Mouse (Mus musculus) megakaryocyte, adult 5-6 weeks (primary cell): ENCODE data around the gene Cplx2. TPM values are rescaled to one million over a fixed set of nuclear protein-coding genes. Genes with fewer than 3 reads are reported as not detected.

Experiments used
- ATAC-seq: 2 replicates; pipeline ENCODE4 v1.8.0; 2016; ENCODE audit warnings: mild to moderate bottlenecking, inconsistent platforms; ENCODE audit not compliant: poor library complexity, severe bottlenecking
- total RNA-seq, 2 experiments: library from RNA; stranded (forward) in 1 of 2; stranded (reverse) in 1 of 2; fragments of 153-499, 151-499 nt in 1 of 2; fragments of 221-1000, 200-1000 nt in 1 of 2; gene quantifications; 2 replicates each; pipeline versions ENCODE4 v1.2.3 to v1.2.4; 2015 to 2017

Cplx2 gene
- total RNA-seq, 2 experiments from 2014 or later: not detected

- no peak for ATAC-seq
Observed at GRCm38 (mm10) chr13:54367758-54368157, 3.4 kb upstream of the Cplx2 start.

GRCm38 (mm10) chr13:54368181-54368580 is 3.0 kb upstream of the Cplx2 start:
- ATAC-seq: no peak

- ATAC-seq: peak; percentile 52; the same call in 1 of the 2 replicates
Observed at GRCm38 (mm10) chr13:54371387-54372330, 510 bp downstream of the Cplx2 start.

GRCm38 (mm10) chr13:54372665-54373064 is 1.5 kb downstream of the Cplx2 start:
- 0 out of 2 replicates have a peak, but pooled peaks have one; percentile 35 for ATAC-seq

GRCm38 (mm10) chr13:54374106-54374706 is 3.1 kb downstream of the Cplx2 start:
- no peak for ATAC-seq

GRCm38 (mm10) chr13:54375497-54376495 is 4.6 kb downstream of the Cplx2 start:
- ATAC-seq: no peak

GRCm38 (mm10) chr13:54376736-54377135 is 5.6 kb downstream of the Cplx2 start:
- no peak for ATAC-seq

GRCm38 (mm10) chr13:54378051-54378450 is 6.9 kb downstream of the Cplx2 start:
- no peak for ATAC-seq

GRCm38 (mm10) chr13:54380421-54380820 is 9.3 kb downstream of the Cplx2 start:
- ATAC-seq: no peak

GRCm38 (mm10) chr13:54381396-54381795 is 10.2 kb downstream of the Cplx2 start:
- no peak for ATAC-seq

- no peak for ATAC-seq
Observed at GRCm38 (mm10) chr13:54383531-54383930, 12.4 kb downstream of the Cplx2 start.

- ATAC-seq: no peak
Observed at GRCm38 (mm10) chr13:54384518-54384917, 13.4 kb downstream of the Cplx2 start.

GRCm38 (mm10) chr13:54385008-54386004 is 14.2 kb downstream of the Cplx2 start:
- ATAC-seq: no peak

- ATAC-seq: no peak
Observed at GRCm38 (mm10) chr13:54389971-54390564, 18.9 kb downstream of the Cplx2 start.

- no peak for ATAC-seq
Observed at GRCm38 (mm10) chr13:54390565-54391013, 19.4 kb downstream of the Cplx2 start.

- ATAC-seq: no peak
Observed at GRCm38 (mm10) chr13:54391313-54391712, 20.2 kb downstream of the Cplx2 start.

GRCm38 (mm10) chr13:54397069-54397468 is 25.9 kb downstream of the Cplx2 start:
- ATAC-seq: no peak

GRCm38 (mm10) chr13:54400565-54401179 is 29.5 kb downstream of the Cplx2 start:
- ATAC-seq: no peak

GRCm38 (mm10) chr13:54401180-54401569 is 30.0 kb downstream of the Cplx2 start:
- ATAC-seq: no peak
